Mouse (Mus musculus) spleen, embryonic (tissue): ENCODE measurements around the gene Nup107.
"Not testable (repeated sequence)": the region's sequence is repeated elsewhere in the genome, so short reads cannot be mapped to it uniquely, and the experiment has no call there.

Source experiments
- CTCF ChIA-PET: fragments of 350-600 bp; sonication (Branson Sonifier 250); formaldehyde crosslinking; loops from one replicate; lab custom pipeline; 2022; lab: Charles Lee

The Nup107 gene

DNA sequence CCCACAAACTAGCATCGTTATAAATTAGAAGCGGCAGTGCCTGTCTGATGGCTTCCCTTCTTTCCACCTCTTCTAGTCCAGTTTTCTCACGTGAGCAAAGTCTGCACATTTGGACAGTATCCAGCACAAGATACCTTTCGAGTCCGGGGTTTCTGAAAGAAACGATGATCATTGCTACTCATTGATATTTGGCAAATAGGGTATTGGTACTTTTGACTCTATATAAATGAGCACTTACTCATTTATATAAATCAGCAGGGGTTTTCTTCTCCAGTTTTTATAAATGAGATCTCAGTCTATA lies 52.9 kb downstream of the Nup107 start:
- CTCF ChIA-PET: no interaction called here

DNA sequence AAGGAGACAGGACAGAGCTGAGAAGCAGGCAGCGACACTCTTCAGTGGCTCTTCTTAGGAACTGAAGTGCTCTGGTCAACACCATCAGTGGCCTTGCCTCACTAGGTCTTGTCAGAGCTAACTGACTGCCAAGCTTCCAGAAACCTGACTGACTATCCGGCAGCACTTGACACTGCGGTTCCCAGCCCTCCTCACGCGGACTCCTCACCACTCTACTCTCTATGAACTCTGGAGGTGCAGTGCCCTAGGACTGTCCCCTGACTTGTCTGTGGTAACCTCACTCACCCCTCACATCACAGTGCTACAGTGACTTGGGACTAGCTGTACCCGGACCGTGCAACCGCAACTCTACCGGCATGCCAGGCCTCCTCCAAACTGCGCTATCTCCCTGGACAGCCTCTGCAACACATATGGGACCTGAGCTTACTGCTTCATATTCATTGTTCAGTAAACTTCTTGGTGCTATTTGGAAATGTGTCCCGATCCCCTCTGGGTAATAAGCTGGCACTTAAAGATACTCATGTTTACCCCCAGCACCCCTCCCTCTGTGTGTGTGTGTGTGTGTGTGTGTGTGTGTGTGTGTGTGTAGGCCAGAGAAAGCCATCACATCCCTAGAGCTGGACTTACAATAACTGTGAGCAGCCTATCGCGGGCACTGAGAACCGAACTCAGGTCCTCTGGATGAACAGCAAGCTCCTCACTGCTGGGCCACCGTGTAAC lies 53.4 kb downstream of the Nup107 start:
- CTCF ChIA-PET: interaction anchor here (0.6 kb wide), 1 partner anchor 46 kb away, joined by 3 read pairs; no protein-coding TSS in a partner anchor

DNA sequence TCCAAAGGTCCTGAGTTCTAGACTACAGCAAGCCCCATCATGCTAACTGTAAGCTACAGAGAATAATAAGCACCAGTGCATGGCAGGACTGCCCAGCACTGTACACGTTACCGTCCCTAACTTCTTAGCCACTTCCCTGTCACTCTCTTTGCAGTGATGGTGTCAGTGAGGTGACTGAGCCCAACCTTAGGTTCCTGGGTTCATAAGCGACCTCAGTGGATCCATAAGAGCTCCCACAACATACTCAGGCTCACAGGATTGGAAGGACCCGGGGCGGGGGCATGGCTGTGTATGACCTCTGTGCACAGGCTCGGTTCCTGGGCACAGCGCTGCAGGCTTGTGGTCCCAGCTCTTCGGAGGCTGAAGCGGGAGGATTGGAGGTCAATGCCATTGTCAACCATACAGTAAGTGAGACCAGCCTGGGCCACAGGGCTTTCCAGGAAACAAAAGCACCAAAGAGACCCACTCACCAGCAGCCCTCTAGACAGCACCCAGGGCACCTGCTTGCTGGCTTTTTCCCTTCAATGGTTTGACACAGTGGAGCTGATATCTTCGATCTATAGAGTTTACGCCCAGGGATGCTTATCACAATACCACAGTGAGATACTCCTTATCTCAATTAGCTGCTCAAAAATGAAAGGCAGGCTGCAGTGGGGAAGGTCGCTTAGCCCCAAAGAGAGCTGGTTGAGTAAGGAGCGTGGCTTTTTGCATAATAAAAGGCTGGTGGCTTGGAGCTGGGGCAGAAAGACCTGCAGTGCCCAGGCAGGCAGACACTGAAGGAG lies 54.2 kb downstream of the Nup107 start:
- CTCF ChIA-PET: interaction anchor here (0.6 kb wide), 1 partner anchor 46 kb away, joined by 3 read pairs; no protein-coding TSS in a partner anchor

DNA sequence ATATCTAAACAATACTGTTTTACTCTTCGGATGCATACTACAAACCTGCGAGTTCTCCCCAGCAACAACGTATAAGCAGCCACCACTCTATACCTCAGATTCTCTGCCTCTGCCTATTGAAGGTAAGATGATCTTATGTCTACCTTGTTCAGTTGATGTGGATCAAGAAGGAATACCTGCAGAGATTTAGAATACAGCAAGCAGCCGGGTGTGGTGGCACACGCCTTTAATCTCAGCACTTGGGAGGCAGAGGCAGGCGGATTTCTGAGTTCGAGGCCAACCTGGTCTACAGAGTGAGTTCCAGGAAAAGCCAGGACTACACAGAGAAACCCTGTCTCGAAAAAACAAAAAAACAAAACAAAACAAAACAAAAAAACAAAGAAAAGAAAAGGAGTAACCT lies 55.0 kb downstream of the Nup107 start:
- CTCF ChIA-PET: not testable (repeated sequence)

DNA sequence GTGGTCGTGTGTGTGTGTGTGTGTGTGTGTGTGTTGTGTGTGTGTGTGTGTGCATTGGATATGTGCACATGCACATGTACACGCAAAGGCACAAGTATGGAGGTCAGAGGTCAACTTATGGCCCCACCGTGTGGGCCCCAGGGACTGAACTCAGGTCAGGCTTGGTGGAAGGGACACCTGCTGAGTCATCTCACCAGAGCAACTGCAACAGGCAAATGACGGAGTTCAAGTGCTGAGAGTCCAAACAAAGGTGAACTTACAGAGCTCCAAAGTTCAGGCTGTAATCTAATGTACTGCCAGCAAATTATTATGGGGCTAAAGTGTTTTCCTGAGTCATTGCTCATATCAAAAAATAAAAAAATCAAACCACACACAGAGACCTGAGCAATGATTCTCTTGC lies 55.4 kb downstream of the Nup107 start:
- CTCF ChIA-PET: no interaction called here

DNA sequence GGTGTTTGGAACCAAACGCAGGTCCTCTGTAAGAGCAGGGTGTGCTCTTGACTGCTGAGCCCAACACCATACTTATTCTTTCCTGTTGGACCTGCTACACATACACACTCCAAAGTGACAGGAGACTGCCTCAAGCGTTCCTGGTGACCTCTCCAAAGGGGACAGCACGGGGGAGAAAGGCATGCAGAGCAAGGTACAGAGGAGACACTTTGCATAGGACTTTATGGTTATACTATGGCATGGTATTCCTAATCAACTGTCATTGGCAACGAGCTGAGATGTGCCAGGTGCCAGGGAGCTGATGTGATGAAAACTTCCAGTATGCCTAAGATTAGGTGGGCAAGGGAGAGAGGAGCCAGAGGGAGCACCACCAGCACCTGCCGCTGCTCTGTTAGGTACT lies 55.9 kb downstream of the Nup107 start:
- CTCF ChIA-PET: no interaction called here

DNA sequence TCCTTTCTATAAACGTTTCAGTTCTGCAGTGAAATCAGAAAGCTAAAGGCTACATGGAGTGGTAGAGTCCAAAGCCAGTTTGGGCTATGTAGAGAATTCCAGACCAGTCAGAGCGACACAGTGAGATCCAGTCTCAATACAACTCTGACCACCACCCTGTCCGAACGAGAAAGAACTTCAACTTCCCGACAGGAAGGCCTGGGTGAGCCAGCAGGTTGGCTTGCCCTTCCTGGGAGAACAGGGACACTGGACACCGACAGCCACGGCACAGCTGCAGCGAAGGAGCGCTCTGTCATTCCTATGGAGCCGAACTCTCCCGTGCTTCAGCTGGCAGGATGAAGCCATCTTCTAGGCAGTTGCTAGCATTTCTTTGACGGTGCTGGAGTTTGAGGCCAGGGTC lies 57.1 kb downstream of the Nup107 start:
- CTCF ChIA-PET: not testable (repeated sequence)

DNA sequence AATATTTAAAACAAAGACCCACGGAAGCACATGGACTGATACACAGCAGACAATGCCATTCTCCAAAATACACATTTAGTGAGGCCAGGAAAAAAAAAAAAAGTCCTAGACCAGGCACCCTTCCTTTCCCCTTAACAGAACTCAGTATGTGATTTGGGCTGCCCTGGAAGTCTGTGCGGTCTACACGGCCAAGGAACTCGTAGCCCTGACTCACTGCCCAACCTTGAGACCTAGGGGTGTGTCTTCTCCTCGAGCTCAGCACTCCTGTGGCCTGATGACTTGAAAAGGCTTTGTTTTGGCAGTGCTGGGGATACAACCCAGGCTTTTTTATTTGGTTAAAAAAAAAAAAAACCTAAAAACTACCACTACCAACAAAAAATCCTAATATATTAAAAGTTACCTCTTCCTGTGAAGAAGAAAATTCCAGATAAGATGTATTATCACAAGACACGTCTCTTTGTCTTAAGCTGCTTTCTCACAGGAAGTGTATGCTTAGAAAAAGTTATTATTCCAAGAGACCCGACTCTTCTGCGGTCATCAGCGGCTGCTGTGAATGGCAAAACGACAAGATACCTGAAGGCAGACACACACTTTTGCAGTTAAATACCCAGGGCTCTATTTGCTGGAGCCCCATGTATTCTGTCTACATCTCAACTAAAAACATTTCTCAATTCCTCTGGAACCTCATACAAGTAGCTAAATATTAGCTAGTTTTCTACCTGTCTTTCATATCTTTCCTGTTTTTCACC lies 58.2 kb downstream of the Nup107 start:
- CTCF ChIA-PET: not testable (repeated sequence)

DNA sequence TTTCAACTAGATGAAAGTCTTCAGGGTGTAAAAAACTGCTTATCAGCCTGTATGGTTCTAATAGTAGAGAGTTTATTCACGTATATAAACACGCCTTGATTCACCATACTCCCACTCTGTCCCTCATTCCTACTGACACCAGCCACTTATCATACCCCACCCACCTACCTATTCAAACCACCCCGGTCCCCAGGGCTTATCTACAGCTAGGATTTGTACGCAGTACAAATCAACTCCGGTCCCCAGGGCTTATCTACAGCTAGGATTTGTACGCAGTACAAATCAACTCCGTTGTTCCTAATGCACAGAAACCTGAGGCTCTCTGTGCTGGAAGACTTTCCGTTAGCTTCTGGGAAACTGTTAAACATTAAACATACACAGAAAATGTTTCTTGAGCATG lies 58.9 kb downstream of the Nup107 start:
- CTCF ChIA-PET: not testable (repeated sequence)

DNA sequence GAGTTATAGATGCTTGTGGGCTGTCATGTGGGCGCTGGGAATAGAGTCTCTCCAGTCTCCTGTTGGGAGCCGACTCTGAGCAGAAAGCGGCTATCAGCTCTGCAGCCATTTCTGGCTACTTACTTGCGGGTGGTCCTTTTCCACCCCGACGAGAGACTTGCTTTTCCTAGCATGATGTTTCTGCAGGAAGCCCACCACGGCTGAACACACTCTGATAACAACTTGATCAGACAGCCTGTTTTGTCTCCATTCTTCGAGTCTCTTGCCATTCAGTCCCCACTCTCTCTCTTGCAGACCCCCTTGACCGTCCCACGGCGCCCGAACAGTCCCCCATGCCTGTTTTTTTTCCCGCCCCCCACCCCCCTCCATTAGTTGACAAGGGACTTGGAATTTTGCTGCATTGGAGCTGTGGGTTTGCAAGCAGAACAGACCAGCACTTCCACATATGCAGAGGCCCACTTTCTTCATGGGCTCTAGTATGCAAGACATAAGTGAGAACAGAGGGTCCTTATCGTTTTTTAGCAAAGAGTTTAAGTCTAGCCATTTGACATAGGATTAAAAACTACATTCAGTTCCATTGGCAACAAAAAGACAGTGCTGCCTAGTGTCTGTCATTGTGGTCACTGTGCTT lies 59.4 kb downstream of the Nup107 start:
- CTCF ChIA-PET: no interaction called here

DNA sequence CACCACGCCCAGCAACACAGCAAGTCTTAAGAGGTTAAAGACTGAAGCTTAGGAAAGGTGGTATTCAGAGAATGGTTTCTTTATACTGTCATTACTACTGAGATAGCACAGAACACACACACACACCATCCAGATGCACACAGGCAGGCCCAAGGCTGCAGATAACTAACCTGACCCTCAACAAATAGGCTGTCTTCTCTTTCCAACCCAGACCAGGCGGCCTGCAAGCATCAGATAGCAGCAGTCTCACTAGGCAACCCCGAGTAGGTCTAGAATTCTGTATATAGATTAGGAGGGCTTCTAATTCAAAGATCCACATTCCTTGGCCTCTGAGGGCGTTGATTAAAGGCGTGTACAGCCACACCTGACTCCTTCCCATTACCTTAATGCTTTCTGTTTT lies 60.3 kb downstream of the Nup107 start:
- CTCF ChIA-PET: interaction anchor here (0.5 to 0.7 kb wide), 2 partner anchors 41 to 169 kb away, joined by 3 to 4 read pairs; no protein-coding TSS in a partner anchor

DNA sequence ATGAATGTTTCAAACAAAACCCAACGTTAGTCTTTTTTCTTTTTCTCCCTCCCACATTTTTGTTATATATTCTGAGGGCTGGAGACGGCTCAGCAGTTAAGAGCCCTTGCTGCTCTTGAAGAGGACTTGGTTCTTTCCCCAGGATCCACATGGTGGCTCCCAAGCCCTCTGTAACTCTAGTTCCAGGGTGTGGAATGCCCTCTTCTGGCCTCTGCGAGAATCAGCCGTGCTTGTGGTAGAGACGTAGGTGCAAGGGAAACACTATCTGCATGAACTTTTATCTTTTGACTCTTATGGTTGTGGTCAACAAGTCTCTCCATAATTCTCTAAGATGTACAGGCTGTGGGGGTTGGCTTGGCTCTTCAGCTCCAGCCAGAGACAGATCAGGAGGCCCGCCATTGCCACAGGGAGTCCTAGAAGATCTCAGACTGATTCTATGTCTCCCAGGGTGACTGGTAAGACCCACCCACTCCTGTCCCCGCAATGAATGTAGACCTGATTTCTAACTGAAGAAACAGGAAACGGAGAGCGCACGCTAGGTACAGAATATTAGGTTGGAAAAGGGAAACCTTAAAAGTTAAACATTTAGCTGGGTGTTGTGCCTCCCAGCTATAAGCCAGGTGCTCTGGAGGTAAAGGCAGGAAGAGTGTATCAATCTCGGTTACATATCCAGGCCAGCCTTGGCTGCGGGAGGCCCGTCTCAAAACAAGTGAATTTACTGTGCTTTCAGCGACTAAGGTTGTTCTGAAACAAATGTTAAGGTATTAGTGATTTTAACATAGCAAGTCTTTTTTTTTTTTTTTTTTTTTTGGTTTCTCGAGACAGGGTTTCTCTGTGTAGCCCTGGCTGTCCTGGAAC lies 61.0 kb downstream of the Nup107 start:
- CTCF ChIA-PET: interaction anchor here (0.7 to 0.8 kb wide), 2 partner anchors 41 to 312 kb away, joined by 3 to 17 read pairs; no protein-coding TSS in a partner anchor

DNA sequence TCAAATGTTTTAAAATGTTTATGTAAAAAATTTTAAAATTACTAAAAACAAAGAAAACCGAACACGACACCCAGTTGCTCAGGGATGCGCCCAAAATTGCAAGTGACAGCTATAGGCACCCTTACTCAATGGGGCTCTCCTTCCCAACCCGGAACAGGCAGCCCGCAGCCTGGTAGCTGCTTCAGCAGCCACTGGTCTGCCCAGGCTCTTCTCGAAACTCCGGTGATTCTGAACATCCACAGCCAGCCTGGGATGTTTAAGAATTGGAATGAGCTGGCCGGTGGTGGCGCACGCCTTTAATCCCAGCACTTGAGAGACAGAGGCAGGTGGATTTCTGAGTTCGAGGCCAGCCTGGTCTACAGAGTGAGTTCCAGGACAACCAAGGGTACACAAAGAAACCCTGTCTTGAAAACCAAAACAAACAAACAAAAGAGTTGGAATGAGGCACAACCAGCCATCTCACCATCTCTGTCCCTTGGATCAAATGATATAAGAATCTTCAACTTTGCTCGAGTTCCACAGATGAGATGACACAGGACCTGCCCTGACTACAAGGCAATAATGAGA lies 61.8 kb downstream of the Nup107 start:
- CTCF ChIA-PET: no interaction called here

DNA sequence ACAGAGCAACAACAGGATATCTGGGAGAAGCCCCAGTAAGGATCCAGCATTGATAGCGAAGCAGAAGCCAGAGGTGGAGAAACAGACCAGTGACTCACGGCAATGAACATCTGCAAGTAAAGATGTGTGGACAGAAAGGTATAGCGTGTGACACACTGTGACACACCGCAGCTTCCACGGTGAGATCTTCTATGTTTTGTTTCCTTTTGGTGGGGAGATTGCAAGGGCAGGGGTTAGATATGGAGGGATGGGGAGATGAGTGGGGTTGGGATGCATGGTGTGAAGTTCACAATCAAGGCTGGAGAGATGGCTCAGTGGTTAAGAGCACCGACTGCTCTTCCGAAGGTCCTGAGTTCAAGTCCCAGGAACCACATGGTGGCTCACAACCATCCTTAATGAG lies 62.4 kb downstream of the Nup107 start:
- CTCF ChIA-PET: no interaction called here

DNA sequence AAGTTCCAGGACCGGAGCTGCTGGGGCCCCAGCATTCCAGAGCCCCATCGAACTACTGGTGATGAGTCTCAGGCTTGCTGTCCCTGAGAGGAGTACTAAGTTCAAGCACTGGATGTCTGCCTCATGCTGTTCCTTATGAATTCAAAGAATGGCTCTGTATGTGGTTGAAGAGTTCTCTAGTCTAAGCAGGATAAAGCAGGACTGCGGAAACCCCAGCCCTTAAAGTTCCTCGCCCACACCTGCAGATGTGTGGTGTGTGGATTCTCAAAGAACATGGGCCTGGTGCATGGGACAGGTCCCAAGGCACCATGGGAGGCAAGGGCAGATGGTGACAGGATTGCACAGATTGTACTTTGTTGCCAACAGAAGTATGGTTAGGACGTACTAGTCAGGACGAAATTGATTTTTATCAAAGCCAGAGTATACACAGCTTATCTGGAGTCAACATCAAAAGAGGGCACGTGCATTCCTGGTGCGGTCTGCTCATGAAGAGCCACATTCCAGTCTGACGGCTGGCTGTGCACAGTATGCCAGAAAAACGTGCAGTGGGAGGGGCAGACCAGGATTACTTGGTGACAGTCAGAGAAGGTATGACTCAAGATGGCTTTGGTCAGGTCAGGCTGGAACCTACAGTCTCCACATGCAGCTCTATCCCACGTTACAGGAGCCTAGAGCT lies 63.2 kb downstream of the Nup107 start:
- CTCF ChIA-PET: no interaction called here

DNA sequence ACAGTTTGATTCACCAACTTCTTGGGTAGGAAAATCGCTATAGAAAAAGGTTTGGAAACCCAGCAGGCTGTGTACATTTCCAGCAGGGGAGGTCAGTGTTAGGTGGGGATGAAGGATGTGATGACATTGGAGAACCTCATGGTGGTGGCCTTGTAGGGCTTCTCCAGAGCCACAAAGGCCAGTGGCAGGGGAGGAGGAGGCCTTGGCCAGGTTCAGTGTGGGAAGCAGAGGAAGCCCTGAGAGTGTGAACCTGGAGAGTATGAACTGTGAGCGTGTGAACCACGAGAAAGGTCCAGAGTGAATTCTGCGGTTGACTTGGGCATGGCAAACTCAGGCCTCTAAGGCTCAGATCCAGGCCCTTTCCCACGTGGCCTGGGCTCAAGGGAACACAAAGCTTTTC lies 63.9 kb downstream of the Nup107 start:
- CTCF ChIA-PET: no interaction called here

DNA sequence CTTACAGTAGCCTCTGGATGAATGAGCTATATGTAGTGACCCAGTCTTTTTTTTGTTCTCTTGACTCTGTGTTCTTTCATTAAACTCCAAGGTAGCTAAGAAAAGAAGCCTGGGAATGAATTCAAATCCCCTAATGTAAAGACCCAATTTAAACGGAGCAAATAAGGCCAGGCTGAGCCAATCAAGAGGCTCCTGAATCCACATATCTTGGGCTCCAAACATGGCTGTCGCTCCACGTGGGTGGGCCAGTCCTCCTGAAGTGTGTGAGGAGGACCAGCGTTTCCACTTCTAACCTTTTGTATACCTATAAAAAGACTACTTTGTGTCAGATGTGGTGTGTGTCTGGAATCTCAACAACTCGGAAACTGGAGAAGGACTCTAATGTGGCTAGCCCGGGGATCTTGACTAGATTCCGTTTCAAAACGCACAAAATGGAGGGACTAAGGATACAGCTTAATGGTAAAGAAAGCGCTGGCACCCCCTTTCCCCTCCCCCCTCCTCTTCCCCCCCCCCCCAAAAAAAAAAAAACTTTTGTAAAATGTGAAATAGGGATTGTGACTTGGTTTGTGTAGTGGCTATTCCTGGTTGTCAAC lies 64.9 kb downstream of the Nup107 start:
- CTCF ChIA-PET: interaction anchor here (0.7 kb wide), 1 partner anchor 22 kb away, joined by 3 read pairs; no protein-coding TSS in a partner anchor

DNA sequence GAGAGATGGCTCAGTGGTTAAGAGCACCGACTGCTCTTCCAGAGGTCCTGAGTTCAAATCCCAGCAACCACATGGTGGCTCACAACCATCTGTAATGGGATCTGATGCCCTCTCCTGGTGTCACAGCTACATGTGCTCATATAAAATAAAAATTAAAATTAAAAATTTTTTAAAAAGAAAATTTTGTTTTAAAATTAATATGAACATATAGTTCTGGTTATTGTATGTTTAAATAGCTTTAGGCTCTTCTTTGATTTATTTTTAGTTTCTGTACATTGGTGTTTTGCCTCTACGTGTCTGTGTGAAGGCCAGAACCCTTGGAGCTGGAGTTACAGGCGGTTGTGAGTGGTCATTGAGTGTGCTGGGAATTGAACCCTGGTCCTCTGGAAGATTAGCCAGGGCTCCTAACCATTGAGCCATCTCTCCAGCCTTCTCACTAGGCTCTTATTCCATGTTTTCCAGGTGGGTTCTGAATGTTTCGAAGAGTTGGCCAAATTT lies 65.6 kb downstream of the Nup107 start:
- CTCF ChIA-PET: interaction anchor here (0.7 kb wide), 1 partner anchor 21 kb away, joined by 3 read pairs; no protein-coding TSS in a partner anchor

DNA sequence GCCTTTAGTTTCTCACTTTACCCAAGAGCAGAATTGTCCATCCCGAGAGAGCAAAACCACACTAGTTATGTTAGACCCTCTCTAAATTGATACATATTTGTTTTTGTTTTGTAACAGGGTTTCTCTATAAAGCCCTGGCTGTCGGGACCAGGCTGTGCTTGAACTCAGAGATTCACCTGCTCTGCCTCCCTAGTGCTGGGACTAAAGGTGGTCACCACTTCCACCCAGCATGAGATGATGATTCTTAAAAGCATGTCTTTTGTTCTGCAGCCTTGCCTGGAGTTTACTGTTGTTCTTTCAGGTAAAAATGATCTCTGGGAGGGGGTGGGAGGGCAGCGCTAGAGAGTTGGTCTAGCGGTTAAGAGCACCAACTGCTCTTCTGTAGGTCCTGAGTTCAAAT lies 66.2 kb downstream of the Nup107 start:
- CTCF ChIA-PET: no interaction called here
